Mouse (Mus musculus) cerebellum, adult 2 months (tissue): Measurements from ENCODE around the gene Agrn. TPM values are rescaled to one million over a fixed set of nuclear protein-coding genes. Genes with fewer than 3 reads are reported as not detected.

Source experiments
- DNase-seq, 2 experiments: peaks; one replicate each; pipeline ENCODE4 v3.0.0; 2021
- H3K27ac ChIP-seq: fragments of 200-500 bp; 2 replicates; pipeline ENCODE4 v1.5.1; 2012; ENCODE audit warnings: low read length, control low read depth, inconsistent platforms; ENCODE audit not compliant: insufficient read depth
- H3K27me3 ChIP-seq: fragments of 200-500 bp; 2 replicates; pipeline ENCODE4 v1.6.1; 2012; ENCODE audit warnings: inconsistent platforms, mild to moderate bottlenecking, low read length, moderate library complexity; ENCODE audit not compliant: control insufficient read depth, insufficient read depth
- H3K4me1 ChIP-seq: fragments of 200-500 bp; 2 replicates; pipeline ENCODE4 v1.6.1; 2011; ENCODE audit warnings: low read length; ENCODE audit not compliant: control insufficient read depth, insufficient read depth
- H3K4me3 ChIP-seq: fragments of 200-500 bp; replicated peaks from 2 replicates; pipeline ENCODE3; 2011; ENCODE audit warnings: mild to moderate bottlenecking, low read depth, low read length, control low read depth; ENCODE audit not compliant: insufficient read depth
- CTCF ChIP-seq: fragments of 200-500 bp; IDR thresholded peaks from 2 replicates; pipeline ENCODE4 v1.5.1; 2011; ENCODE audit warnings: low read depth, mild to moderate bottlenecking, control low read depth, low read length, moderate library complexity, borderline replicate concordance; ENCODE audit not compliant: insufficient read depth
- POLR2A ChIP-seq: fragments of 200-500 bp; IDR thresholded peaks from 2 replicates; pipeline ENCODE4 v1.6.1; 2011; ENCODE audit warnings: low read length, control low read depth, borderline replicate concordance; ENCODE audit not compliant: insufficient read depth
- WGBS: fragments of 180-500 bp; shearing (Covaris S2); methylation state at CpG from one replicate; pipeline ENCODE4 v1.1.7; 2018; 5-methylcytosine and 5-hydroxymethylcytosine counted together
- polyA plus RNA-seq: library from polyadenylated mRNA; depleted of rRNA; stranded (reverse); fragments of >200 nt; gene quantifications from 2 replicates; pipeline ENCODE4 v1.2.3, GENCODE M21; 2012

Gene Agrn
- polyA plus RNA-seq, 1 experiment, result 111 TPM

- 68% methylated on average over 5 of the region's 5 CpGs for WGBS
- Histone ChIP-seq H3K27me3 (no peaks in the 10 kb centered on the region), H3K27ac (no peak overlapping the region), H3K4me3 (no peak overlapping the region), H3K4me1 (peaks cover 5% of the 10 kb centered on the region)
- no peak for DNase-seq
- TF ChIP-seq POLR2A (no peak), CTCF (no peak)
Observed at GRCm38 (mm10) chr4:156188162-156188810, 9.0 kb downstream of the Agrn start.

DNA sequence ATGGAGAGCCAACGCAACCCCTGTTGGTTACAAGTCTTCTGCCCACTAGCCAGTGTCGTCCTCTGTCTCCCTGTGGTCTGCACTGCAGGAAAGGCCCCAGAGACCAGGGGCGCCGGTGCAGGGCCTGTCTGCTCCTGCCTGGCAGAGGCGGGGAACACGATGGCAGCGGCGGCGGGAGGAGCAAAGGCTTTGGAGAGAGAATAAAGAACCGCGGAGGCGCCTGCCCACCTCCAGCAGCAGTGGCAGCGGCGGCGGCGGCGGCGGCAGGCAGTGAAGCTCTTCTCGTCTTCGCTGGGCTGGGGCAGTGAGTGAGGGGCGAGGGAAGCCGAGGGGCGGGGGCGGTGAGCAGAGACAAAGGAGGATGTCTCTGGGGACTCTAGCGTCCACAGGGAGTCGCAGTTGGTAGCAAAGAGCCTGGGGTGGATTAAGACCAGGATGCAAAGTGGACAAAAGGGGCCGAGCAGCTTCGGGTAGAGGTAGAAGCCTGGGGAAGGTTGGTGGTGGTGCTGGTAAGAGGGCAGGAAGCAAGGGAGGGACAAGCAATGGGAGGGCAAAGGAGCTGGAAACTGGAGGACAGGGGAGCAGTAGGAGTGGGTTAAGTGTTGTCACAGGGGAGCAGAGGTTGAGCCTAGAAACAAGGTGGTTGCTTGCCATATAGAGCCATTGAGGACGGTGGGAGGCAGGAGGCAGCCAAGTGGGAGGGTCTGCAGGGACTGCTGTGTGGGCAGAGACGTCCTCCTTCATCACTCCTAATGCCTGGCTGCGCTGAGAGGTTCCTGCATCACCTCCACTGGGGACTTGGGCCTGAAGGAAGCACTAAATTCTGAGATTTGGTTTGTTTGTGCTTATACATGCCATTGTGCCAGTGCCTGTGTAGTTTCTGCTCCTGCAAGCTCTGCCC is 11.1 kb downstream of the Agrn start:
- Histone ChIP-seq H3K27me3 (no peaks in the 10 kb centered on the region), H3K27ac (no peak overlapping the region), H3K4me1 (peaks cover 5% of the 10 kb centered on the region; the same call in 1 of the 2 replicates), H3K4me3 (peak overlapping the region; percentile 51)
- no peak for TF ChIP-seq CTCF
- TF ChIP-seq POLR2A, result no peak
- WGBS, result 22% methylated on average over 31 of the region's 31 CpGs
- DNase-seq, result peak; percentile 39 to 53

DNA sequence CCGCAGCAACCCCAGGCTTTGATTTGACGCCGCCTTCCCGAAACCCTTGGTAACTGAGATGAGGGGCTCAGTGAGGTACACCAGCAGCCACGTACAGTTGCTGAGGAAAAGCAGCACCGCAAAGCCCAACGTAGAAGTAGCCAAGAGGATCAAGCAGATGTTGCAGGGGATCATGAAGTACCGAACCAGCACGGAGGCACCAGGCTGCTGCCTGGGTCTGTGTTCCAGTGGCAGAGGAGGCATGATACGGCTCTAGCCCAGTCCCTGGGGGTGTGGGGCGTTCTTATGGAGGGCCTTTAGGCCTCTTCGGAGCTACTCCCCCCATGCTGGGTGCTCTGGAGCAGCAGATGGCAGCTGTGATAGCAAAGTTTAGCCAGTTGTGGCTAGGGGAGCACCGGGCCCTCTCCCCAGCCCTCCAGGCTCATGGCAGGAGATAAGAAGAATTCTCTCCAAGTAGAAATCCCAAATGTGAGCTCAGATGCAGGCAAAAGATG is 11.8 kb downstream of the Agrn start:
- peaks cover 5% of the 10 kb centered on the region; the same call in 1 of the 2 replicates for H3K4me1 ChIP-seq
- TF ChIP-seq CTCF (no peak), POLR2A (no peak)
- peak in 1 of 2 experiments; percentile 27 for DNase-seq
- WGBS, result 68% methylated on average over 13 of the region's 13 CpGs
- H3K4me3 ChIP-seq, result peak overlapping the region; percentile 51
- no peaks in the 10 kb centered on the region for H3K27me3 ChIP-seq
- no peak overlapping the region for H3K27ac ChIP-seq

- H3K27me3 ChIP-seq, result no peaks in the 10 kb centered on the region
- no peak overlapping the region for H3K27ac ChIP-seq
- DNase-seq, result no peak
- H3K4me3 ChIP-seq, result no peak overlapping the region
- H3K4me1 ChIP-seq, result peaks cover 5% of the 10 kb centered on the region; the same call in 1 of the 2 replicates
- 90% methylated on average over 7 of the region's 7 CpGs for WGBS
- no peak for TF ChIP-seq CTCF
Observed at GRCm38 (mm10) chr4:156184291-156184954, 12.9 kb downstream of the Agrn start.

- Histone ChIP-seq H3K27me3 (no peaks in the 10 kb centered on the region), H3K4me1 (peaks cover 2% of the 10 kb centered on the region; the same call in 1 of the 2 replicates), H3K27ac (no peak overlapping the region), H3K4me3 (no peak overlapping the region)
- TF ChIP-seq CTCF, result no peak
- no peak for TF ChIP-seq POLR2A
- no peak for DNase-seq
- 85% methylated on average over 5 of the region's 5 CpGs for WGBS
Observed at GRCm38 (mm10) chr4:156183747-156184146, 13.5 kb downstream of the Agrn start.

DNA sequence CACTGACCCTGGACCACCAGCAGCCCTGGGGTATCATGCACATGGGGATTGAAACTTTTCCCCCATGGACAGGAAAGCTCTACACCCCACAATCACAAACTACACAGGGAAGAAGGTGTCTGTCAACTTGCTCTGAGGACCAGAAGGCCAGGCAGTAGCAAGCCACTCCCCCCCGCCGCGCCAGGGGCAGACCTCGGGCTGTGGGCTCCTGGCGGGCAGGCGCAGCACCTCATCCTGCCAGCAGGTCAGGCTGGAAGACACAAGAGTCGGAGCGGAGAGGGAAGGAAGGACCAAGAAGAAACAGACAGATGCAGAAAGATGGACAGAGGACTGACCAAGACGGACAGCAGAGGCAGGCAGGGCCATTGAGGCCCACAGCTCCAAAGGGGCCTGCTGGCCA is 19.7 kb downstream of the Agrn start:
- WGBS, result 86% methylated on average over 9 of the region's 9 CpGs
- Histone ChIP-seq H3K4me3 (no peak overlapping the region), H3K27me3 (no peaks in the 10 kb centered on the region), H3K4me1 (no peaks in the 10 kb centered on the region), H3K27ac (no peak overlapping the region)
- TF ChIP-seq CTCF, result no peak
- no peak for DNase-seq

- 76% methylated on average over 11 of the region's 11 CpGs for WGBS
- no peak overlapping the region for H3K4me3 ChIP-seq
- no peak overlapping the region for H3K27ac ChIP-seq
- TF ChIP-seq CTCF (no peak), POLR2A (no peak)
- DNase-seq, result no peak
- no peaks in the 10 kb centered on the region for H3K27me3 ChIP-seq
- no peaks in the 10 kb centered on the region for H3K4me1 ChIP-seq
Observed at GRCm38 (mm10) chr4:156171828-156172227, 25.5 kb downstream of the Agrn start.

GRCm38 (mm10) chr4:156169129-156169528 is 28.2 kb downstream of the Agrn start:
- Histone ChIP-seq H3K4me1 (no peaks in the 10 kb centered on the region), H3K4me3 (no peak overlapping the region), H3K27me3 (no peaks in the 10 kb centered on the region), H3K27ac (no peak overlapping the region)
- TF ChIP-seq POLR2A (no peak), CTCF (no peak)
- WGBS, result 89% methylated on average over 10 of the region's 10 CpGs
- no peak for DNase-seq
